Mouse (Mus musculus): ENCODE measurements around the gene Arhgdib.

GRCm38 (mm10) chr6:136943392-136943791 lies 1.7 kb upstream of the Arhgdib start:
- TF ChIP-seq CTCF (IDR thresholded peaks at IDR 0.05; ENCODE audit: insufficient read depth, low read depth, low read length) (no peak), POLR2A (IDR thresholded peaks at IDR 0.05; ENCODE audit: insufficient read depth, low read depth, low read length) (no peak)

Data from olfactory bulb, adult 2 months (tissue).